Mouse (Mus musculus): ENCODE measurements around the gene Gm14692.
"Not testable (repeated sequence)": the region's sequence is repeated elsewhere in the genome, so short reads cannot be mapped to it uniquely, and the experiment has no call there.

Gene Gm14692

DNA sequence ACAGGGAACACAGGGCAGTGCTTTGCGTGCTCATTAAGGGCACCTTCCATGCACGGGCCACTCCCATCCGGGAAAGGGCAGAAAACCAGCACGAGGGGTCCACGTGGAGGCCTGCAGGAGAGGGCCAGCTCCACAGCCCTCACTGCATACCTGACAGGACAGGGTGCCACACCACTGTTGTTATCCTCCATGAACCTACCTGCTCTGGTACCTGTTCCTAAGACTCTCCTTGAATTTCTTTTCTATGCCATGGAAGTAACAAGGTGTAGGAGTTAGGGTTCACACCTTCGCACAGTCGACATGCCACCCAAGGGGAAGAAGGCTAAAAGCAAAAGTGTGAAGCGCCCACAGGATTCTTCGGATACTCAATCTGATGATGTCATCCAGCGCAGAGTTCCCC lies at the start of gene Gm14692:
TSS of gene Gm14692 (plus strand) at position 301 of the 400 bp plus-strand sequence.
- DNase-seq (ENCODE audit: low spot score): not testable (repeated sequence)

GRCm38 (mm10) chrX:67693462-67693861 lies 2.0 kb upstream of the Gm14692 start, which contains the start of gene Gm1140:
Gene Gm1140 (minus strand): TSS chrX:67693562.
- not testable (repeated sequence) for DNase-seq (ENCODE audit: low spot score)
